Mouse (Mus musculus) spleen, adult 2 months (tissue): ENCODE data around the gene Ctf1.

Source experiments
- CTCF ChIP-seq: fragments of 200-500 bp; IDR thresholded peaks from 2 replicates; pipeline ENCODE4 v1.5.1; 2011; ENCODE audit warnings: mild to moderate bottlenecking, inconsistent platforms; ENCODE audit not compliant: insufficient read depth, insufficient read length, insufficient replicate concordance; ENCODE audit errors: extremely low read depth
- POLR2A ChIP-seq: fragments of 200-500 bp; IDR thresholded peaks from 2 replicates; pipeline ENCODE4 v1.6.1; 2011; ENCODE audit warnings: low read depth, low read length, inconsistent platforms

DNA sequence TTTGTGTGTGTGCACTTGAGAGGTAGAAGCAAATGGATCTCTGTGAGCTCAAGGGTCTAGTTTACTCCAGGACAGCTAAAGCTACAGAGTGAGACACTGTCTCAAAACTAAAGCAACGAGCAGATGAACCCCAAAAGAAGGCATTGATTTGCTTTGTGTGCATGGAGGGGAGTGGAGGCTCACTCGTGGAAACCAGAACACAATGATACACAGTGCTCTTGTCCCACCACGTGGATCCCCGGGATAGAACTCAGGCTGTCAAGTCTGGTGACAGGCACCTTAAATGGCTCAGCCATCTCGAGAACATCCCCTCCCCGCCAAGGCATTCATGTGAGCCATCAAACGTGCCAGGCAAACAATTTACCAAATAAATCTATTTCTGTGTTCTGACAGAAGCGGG is 45.4 kb upstream of the Ctf1 start:
- TF ChIP-seq POLR2A (no peak), CTCF (no peak)
